Mouse (Mus musculus): ENCODE data around the gene Fam219a.

Gene Fam219a

GRCm38 (mm10) chr4:41468396-41469080, 100.8 kb downstream of the Fam219a start:
- DNase-seq, result peak; percentile 26

All from layer of hippocampus, adult 9-11 months (tissue).